Mouse (Mus musculus) kidney, postnatal 0 days (tissue): ENCODE measurements around the gene Grb2. TPM values are rescaled to one million over a fixed set of nuclear protein-coding genes. Genes with fewer than 3 reads are reported as not detected.

Source experiments
- ATAC-seq: fragments of 200-750 bp; cut with Nextera tagmentation; replicated peaks from 2 replicates; pipeline ENCODE4 v1.8.0; 2017; ENCODE audit warnings: low read depth, moderate number of reproducible peaks, moderate TSS enrichment, moderate library complexity; ENCODE audit not compliant: low FRiP score
- DNase-seq: peaks from one replicate; pipeline ENCODE4 v3.0.0-alpha.2; 2016; ENCODE audit warnings: low spot score
- H3K27ac ChIP-seq: fragments of 300-500 bp; sonication (generic); 2 replicates; pipeline ENCODE4 v1.5.1; 2014; ENCODE audit warnings: mild to moderate bottlenecking
- H3K27me3 ChIP-seq: fragments of 300-500 bp; sonication (generic); 2 replicates; pipeline ENCODE4 v1.6.1; 2014; ENCODE audit warnings: low read length, mixed read lengths; ENCODE audit not compliant: insufficient read depth
- H3K36me3 ChIP-seq: fragments of 300-500 bp; sonication (generic); 2 replicates; pipeline ENCODE4 v1.6.1; 2014; ENCODE audit warnings: low read length, mixed read lengths; ENCODE audit not compliant: insufficient read depth
- H3K4me1 ChIP-seq: fragments of 300-500 bp; sonication (generic); replicated peaks from 2 replicates; pipeline ENCODE4 v1.6.1; 2014; ENCODE audit warnings: antibody characterized with exemption, low read length, mixed read lengths; ENCODE audit not compliant: insufficient read depth
- H3K4me2 ChIP-seq: fragments of 300-500 bp; sonication (generic); 2 replicates; pipeline ENCODE4 v1.6.1; 2014; ENCODE audit warnings: mild to moderate bottlenecking, low read length, moderate library complexity, mixed read lengths
- H3K4me3 ChIP-seq: fragments of 300-500 bp; sonication (generic); replicated peaks from 2 replicates; pipeline ENCODE4 v1.5.1; 2014; ENCODE audit warnings: low read depth, low read length
- H3K9ac ChIP-seq: fragments of 300-500 bp; sonication (generic); 2 replicates; pipeline ENCODE4 v1.6.1; 2014; ENCODE audit warnings: low read depth, low read length
- H3K9me3 ChIP-seq: fragments of 300-500 bp; sonication (generic); replicated peaks from 2 replicates; pipeline ENCODE4 v1.6.1; 2016; ENCODE audit warnings: low read length, inconsistent platforms, mixed read lengths
- CTCF ChIP-seq: IDR thresholded peaks from 2 replicates; pipeline ENCODE4 v1.5.1; 2016; ENCODE audit warnings: antibody characterized with exemption, low read depth, mild to moderate bottlenecking, moderate library complexity
- WGBS: fragments of 180-500 bp; shearing (Covaris S2); extraction: QIAGEN DNeasy Blood & Tissue Kit; methylation state at CpG from one replicate; pipeline ENCODE4 v1.1.7; 2014; 5-methylcytosine and 5-hydroxymethylcytosine counted together
- polyA plus RNA-seq: library from polyadenylated mRNA; unstranded; fragments of >200 nt; fragmentation: Nextera tagmentation; extraction: Ambion mirVana; gene quantifications from 2 replicates; pipeline ENCODE4 v1.2.1, GENCODE M21; 2015

Grb2 gene
- polyA plus RNA-seq, 1 experiment from 2014 or later = 69.9 TPM

DNA sequence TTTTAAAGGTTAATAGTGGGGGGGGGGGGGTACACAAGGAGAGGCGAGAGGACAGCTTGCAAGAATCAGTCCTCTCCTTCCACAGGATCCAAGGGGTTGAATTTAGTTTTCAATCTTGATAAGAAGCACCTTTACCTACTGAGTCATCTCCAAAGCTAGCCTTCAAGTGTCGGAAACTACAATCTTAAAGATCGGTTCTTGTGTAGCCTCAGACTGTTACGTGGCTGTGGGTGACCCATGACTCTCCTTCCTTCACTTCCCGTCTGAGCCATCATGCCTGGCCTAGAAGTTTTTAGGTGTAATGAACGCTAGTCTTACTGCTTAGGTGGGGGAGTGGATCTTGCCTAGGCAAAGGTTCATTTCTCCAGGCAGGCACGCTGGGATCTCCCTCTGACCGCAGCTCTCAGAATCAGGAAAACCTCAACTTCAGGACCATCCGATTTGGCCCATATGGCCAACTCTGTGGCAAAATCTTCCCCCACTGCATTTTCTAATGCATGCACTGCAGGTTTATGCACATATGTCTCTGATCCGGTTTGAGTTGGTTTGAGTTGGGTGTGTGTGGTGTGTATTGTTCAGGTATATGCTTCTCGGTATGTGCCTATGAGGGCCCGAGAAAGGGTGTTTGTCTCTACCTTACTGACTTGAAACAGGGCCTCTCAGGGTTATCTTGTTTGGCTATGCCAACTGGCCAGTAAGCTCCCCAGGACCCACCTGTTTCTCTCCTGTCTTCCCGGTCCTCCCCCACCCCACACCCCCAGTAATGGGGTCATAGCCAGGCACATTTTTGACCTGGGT, 78.5 kb downstream of the Grb2 start:
- Histone ChIP-seq H3K9me3 (no peaks in the 10 kb centered on the region), H3K36me3 (no peaks in the 10 kb centered on the region), H3K27me3 (no peaks in the 10 kb centered on the region), H3K4me2 (no peak overlapping the region), H3K4me1 (no peaks in the 10 kb centered on the region), H3K9ac (no peak overlapping the region), H3K4me3 (no peak overlapping the region), H3K27ac (no peak overlapping the region)
- 76% methylated on average over 13 of the region's 13 CpGs for WGBS
- DNase-seq = no peak
- ATAC-seq = no peak
- no peak for TF ChIP-seq CTCF

- Histone ChIP-seq H3K27ac (no peak overlapping the region), H3K4me3 (peak overlapping the region; percentile 71), H3K27me3 (no peaks in the 10 kb centered on the region), H3K9me3 (no peaks in the 10 kb centered on the region), H3K36me3 (no peaks in the 10 kb centered on the region), H3K9ac (no peak overlapping the region), H3K4me2 (peak overlapping the region; percentile 47), H3K4me1 (no peaks in the 10 kb centered on the region)
- ATAC-seq = no peak
- 53% methylated on average over 13 of the region's 13 CpGs for WGBS
- no peak for TF ChIP-seq CTCF
- DNase-seq = no peak
These were observed 79.8 kb downstream of the Grb2 start for GRCm38 (mm10) chr11:115628465-115629101.

GRCm38 (mm10) chr11:115627705-115628464, 80.5 kb downstream of the Grb2 start, which contains the start of gene Slc25a19:
Gene Slc25a19, minus strand, starts transcription at chr11:115628295.
- Histone ChIP-seq H3K4me3 (peak within 1 kb of the TSS; percentile 71), H3K9ac (peak within 1 kb of the TSS; percentile 67), H3K27ac (peak within 1 kb of the TSS; percentile 75; the same call in 1 of the 2 replicates), H3K27me3 (no peaks in the 10 kb centered on the region), H3K36me3 (0 out of 2 replicates have a peak, but pooled peaks cover 2% of the 10 kb centered on the region), H3K4me2 (peak within 1 kb of the TSS; percentile 90), H3K9me3 (no peaks in the 10 kb centered on the region), H3K4me1 (no peaks in the 10 kb centered on the region)
- TF ChIP-seq CTCF = no peak
- peak; percentile 100 for DNase-seq
- peak; percentile 97 for ATAC-seq
- under 1% methylated on average over 47 of the region's 47 CpGs for whole genome bisulfite sequencing

DNA sequence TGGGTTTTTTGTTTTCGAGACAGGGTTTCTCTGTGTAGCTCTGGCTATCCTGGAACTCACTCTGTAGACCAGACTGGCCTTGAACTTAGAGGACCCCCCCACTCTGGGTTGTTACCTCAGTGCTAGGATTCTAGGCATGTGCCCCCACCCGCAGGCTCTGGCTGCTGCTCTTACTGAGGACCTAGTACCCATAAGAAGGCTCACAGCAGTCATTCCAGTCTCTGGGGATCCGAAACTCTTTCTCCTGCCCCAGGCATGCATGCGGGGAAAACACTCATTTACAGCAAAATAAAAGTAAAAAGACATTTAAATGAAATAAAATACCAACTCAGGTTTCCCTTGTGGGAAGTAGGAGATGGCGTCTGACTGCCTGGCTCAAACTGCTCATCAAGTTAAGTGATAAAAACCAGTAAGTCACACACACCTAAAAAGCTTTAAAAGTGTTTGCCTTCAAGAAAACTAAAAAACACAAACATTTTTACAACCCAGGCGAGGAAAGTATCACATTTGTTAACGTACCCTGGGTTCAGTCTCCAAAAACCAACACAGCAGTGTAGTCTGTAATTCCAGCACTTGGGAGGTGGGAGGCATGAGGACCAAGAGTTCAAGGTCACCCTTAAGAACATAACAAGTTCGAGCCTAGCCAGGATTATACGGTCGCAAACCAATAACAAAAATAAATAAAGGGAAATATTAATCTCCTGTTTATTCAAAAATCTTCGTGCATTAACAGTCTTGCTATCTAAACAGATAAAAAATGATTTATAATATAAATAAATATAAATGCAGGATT, 81.4 kb downstream of the Grb2 start:
- no peaks in the 10 kb centered on the region for H3K4me1 ChIP-seq
- H3K27me3 ChIP-seq = no peaks in the 10 kb centered on the region
- DNase-seq (no peak), ATAC-seq (no peak)
- H3K36me3 ChIP-seq = 0 out of 2 replicates have a peak, but pooled peaks cover 11% of the 10 kb centered on the region
- 36% methylated on average over 11 of the region's 11 CpGs for WGBS
- no peaks in the 10 kb centered on the region for H3K9me3 ChIP-seq
- peak overlapping the region; percentile 67 for H3K9ac ChIP-seq
- peak overlapping the region; percentile 90 for H3K4me2 ChIP-seq
- TF ChIP-seq CTCF = no peak
- peak overlapping the region; percentile 75 for H3K27ac ChIP-seq
- peak overlapping the region; percentile 71 for H3K4me3 ChIP-seq

DNA sequence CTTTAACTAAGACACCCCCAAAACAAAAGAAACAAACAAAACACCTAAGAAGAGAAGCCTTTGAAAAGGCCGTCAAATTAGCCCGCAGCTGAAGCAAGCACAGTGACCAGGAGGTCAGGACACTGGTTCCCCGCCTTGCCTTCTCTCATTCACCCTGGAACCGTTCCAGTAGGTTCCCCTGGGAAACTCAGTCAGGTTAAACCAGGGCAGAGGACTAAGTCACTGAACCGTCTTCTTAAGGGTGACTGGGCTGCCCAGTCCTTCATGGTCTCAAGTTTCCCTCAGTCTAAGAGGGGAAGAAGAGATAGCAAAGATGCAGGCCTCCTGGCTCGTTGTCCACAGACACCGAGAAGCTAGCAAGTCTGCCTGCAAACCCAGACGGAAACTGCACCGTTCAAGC, 82.5 kb downstream of the Grb2 start:
- Histone ChIP-seq H3K4me3 (no peak overlapping the region), H3K4me1 (no peaks in the 10 kb centered on the region), H3K4me2 (peak overlapping the region; percentile 11; the same call in 1 of the 2 replicates), H3K36me3 (peaks cover 12% of the 10 kb centered on the region; the same call in 1 of the 2 replicates), H3K27ac (peak overlapping the region; percentile 85), H3K27me3 (no peaks in the 10 kb centered on the region), H3K9ac (peak overlapping the region; percentile 6; the same call in 1 of the 2 replicates), H3K9me3 (no peaks in the 10 kb centered on the region)
- WGBS = 28% methylated on average over 9 of the region's 9 CpGs
- no peak for TF ChIP-seq CTCF
- ATAC-seq = 0 out of 2 replicates have a peak, but pooled peaks have one; percentile 4
- peak; percentile 75 for DNase-seq
